Mouse (Mus musculus): ENCODE data around the gene Itih3.

GRCm38 (mm10) chr14:30949986-30950385 is 26.4 kb upstream of the Itih3 start:
- TF ChIP-seq CTCF (conservative IDR thresholded peaks at IDR 0.05 in 1 of 2, IDR thresholded peaks at IDR 0.05 in 1 of 2; ENCODE audit: low read depth in 2 of 2, low read length in 2 of 2) (no peak), POLR2A (IDR thresholded peaks at IDR 0.05; ENCODE audit: low read depth, low read length) (no peak), USF1 (IDR thresholded peaks at IDR 0.05; ENCODE audit: low read depth, low read length) (no peak), SMC3 (IDR thresholded peaks at IDR 0.05; ENCODE audit: low read depth, low read length) (no peak), EP300 (IDR thresholded peaks at IDR 0.05; ENCODE audit: low read length) (no peak), TBP (conservative IDR thresholded peaks at IDR 0.05; ENCODE audit: low read depth, low read length) (no peak)
